Mouse (Mus musculus) cerebellum, adult 11-12 months (tissue): ENCODE results near the gene Svop.

Experiments
- DNase-seq: peaks from one replicate; pipeline ENCODE4 v3.0.0; 2022

Svop gene

DNA sequence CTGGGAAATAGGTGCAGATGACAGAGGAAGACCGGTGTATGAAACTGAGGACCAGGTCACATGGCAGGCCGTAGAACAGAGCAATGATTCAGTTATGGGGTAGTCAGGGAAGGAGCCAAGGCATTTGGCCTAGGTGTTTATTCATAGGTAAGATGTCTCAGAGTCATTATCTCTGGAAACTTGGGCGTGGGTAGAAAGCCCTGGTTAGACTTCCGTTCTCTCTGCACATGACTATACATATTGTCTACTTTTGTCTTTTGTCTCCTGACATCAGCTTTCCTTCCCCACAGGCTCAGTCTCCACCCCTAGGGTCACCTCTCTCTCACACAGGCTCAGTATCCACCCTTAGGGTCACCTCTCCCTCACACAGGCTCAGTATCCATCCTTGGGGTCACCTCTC lies 47.6 kb downstream of the Svop start:
- DNase-seq: no peak

DNA sequence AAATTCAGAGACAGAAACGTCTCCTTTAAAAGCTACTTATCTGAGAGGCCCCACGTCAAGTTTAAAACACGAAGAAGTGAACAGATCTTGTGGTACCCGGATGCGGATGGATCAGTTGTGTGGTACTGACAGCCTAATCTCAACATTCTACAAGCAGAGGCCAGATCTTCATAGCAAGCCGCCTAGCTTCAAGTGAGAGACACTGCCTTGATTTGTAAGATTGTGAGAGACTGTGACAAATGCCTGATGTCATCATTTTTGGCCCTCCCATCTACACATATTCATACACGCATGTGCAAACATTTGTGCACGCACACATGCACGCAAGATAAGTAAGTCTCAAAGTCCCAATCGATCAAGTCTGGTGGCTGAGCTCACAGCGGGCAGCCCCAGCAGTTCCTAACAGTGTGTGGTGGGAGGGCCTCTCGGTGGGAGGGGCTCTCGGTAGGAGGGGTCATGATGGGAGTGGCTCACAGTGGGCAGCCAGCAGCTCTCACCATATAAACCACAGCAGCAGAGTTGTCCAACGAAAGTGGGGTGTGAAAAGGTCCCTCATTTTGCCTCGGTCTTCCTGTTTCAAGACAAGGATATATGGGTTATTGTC lies 49.9 kb downstream of the Svop start:
- DNase-seq: no peak

DNA sequence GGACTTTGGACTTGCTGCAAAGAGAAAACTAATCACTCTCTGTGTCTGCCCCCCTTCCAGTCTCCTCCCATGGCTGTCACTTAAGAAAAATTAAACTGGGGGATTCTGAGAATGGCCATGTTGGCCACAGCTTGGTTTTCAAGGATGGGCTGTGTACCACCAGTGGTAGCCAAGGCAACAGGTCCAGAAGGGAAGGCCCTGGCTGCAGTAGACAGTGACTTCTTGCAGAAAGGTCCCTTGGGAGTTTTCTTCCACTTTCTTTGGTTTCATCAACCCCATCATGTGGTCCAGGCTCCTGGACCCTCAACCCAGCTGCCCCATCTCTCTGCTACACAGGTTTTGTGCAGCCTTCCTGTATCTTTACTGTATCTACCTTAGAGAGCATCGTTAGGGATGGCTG lies 50.5 kb downstream of the Svop start:
- DNase-seq: no peak

GRCm38 (mm10) chr5:114040508-114040907 lies 50.9 kb downstream of the Svop start:
- DNase-seq: no peak

GRCm38 (mm10) chr5:114035111-114035510 lies 56.3 kb downstream of the Svop start:
- DNase-seq: peak; percentile 50

GRCm38 (mm10) chr5:114034393-114034792 lies 57.0 kb downstream of the Svop start:
- DNase-seq: no peak

DNA sequence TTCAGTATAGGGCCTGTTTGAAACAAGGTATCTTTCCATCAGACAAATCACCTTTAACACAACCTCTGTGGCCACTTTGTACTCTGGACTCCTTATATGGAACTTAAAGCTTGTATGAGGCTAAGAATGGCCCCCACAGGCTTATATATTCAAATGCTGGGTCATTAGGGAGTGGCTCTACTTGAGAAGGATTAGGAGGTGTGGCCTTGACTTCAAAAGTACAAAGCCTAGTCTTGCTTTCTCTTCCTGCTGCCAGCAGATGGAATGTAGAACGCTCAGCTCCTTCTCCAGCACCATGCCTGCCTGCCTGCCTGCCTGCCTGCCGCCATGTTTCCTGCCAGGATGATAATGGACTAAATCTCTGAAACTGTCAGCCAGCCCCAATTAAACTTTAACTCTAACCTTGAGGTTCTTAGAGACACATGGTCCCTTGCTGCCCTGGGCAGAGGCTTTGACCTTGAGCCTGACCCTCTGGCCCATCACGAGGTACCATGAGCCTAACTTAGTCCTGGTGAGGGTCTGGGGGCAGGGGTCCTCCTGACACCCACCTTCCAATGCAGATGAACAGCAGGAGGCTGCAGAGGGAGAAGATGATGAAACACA lies 59.1 kb downstream of the Svop start:
- DNase-seq: no peak

- no peak for DNase-seq
Measured at GRCm38 (mm10) chr5:114030652-114031051, 60.7 kb downstream of the Svop start.

GRCm38 (mm10) chr5:114028111-114028510 lies 63.3 kb downstream of the Svop start:
- peak; percentile 79 for DNase-seq

DNA sequence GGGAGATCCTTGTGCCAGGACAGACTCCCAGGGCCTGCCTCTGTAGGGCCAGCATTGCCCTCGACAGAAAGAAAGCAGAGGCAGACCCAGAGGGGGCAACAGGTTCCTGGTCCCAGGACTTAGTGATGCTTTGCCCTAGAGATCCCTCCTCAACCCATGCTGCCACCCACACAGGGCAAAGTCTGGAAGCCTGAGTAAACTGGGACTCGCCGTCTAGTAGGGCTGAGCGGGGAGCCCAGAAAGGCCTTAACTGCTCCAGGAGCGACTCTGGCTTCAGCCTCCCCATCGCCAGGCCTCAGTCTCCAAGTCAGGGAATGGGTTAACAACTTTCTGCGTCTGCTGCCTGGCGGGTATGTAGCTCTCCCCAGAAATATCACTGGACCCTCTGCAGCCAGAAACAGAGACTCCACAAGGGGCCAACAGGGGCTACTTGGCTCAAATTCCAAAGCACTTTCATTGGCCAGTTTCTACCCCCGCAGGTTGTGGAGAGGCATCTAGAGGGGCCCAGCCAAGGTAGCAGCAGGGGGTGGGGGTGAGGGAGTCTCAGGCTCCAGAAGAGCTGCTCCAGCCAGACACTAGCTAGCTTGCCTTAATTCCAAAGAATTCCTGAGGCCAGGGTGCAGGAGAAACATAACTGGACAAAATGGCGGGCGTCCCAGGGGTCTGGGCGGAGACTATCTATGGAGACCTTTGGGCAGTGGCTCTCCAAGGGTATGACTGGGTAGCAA lies 64.0 kb downstream of the Svop start:
- no peak for DNase-seq

- no peak for DNase-seq
Measured at GRCm38 (mm10) chr5:114024885-114025284, 66.5 kb downstream of the Svop start.

DNA sequence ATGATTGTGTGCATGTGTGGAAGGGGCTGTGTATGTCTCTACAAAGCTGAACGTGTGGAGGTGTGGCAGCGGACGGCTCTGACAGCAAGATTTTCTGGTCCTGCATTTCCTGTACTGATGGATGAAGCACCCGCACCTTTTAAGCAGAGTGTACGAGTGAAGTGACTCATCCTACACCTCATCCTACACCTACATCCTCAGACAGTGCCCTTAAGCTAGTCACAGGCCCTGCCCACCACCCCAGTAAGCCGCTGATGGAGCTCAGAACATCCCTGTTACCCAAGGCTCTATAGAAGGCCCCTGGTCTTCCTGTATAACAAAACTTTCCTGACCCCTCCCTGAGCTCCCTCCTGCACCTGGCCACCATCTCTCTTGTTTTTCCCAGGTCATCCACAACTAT lies 67.0 kb downstream of the Svop start:
- DNase-seq: no peak

DNA sequence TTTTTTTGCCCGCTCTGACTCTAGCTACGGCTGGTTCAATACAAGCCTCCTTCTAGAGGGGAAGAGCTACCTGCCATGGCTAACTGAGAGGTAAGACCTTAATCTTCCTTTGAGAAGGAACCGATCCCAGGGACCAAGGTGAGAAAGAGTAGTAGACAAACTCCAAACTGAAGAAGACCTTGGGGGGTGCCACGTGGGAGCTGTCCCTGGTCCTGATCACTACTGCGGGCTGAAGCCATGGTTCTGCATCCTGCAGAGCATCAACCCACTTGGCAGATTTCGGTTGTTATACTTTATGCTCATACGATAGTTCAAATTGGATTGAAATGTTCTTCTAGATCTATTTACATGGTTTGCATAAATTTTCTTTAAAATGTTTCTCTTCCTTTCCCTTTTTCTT lies 76.2 kb downstream of the Svop start:
- DNase-seq: no peak

- DNase-seq: no peak
Measured at GRCm38 (mm10) chr5:114009049-114009448, 82.3 kb downstream of the Svop start.

GRCm38 (mm10) chr5:114007753-114008453 lies 83.5 kb downstream of the Svop start:
- DNase-seq: peak; percentile 48

DNA sequence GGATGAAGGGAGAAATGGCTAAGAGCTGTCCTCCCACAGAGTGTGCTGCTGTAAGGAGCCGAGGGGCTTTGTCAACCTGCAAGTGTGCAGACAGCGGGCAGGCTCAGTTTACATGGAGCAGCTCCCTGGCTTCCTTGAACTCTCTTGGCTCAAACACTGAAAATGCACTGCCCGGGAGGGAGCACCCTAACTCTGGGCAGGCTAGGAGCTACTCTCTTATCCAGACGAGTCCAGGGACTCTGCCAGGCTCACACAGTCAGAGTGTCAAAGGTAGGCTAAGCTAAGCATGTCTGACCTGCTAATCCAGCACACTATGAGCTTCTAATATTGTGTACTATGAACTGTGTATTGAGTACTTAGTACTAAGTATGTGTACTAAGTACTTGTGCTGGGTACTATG lies 84.4 kb downstream of the Svop start:
- no peak for DNase-seq

- no peak for DNase-seq
Measured at GRCm38 (mm10) chr5:114005100-114005499, 86.3 kb downstream of the Svop start.

GRCm38 (mm10) chr5:114004573-114004972 lies 86.8 kb downstream of the Svop start:
- no peak for DNase-seq

DNA sequence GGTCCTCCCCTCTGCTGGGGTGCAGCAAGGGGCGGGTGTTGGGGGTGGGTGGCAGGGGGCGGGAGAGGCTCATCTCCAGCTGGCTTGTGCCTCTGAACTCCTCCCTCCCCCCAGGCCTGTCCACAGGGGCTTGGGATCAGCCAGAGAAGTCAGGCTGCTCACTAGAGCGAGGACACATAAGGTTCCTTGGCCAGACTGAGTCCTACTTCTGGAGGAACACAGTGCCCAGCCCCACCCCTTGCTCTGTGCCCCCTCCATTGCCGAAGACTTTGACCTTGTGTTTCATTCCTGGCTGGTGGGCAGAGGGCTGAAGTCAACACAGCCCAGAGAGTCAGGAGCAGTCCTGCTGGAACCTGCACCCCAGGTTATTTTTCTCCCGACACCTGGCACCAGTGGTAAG lies 87.8 kb downstream of the Svop start, which contains the start of gene Dao:
Gene Dao (plus strand): TSS at position 162 of the 400 bp plus-strand sequence.
- DNase-seq: no peak

DNA sequence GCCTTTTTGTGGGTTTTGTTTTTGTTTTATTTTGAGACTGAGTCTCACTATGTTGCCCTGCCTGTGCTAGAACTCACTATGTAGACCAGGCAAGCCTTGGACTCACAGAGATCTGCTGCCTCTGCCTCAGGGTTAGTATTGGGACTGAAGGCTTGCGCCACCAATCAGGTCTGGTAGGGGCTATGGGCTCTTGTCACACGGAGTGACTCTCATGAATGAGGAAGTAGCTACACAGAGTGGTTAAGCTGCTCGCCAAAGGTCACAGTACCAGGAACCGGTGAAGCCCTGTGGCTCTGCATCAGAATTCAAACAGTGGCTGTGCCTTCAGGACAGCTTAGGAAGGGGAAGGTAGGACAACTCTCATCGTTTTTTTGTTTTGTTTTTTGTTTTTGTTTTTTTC lies 92.0 kb downstream of the Svop start:
- no peak for DNase-seq

DNA sequence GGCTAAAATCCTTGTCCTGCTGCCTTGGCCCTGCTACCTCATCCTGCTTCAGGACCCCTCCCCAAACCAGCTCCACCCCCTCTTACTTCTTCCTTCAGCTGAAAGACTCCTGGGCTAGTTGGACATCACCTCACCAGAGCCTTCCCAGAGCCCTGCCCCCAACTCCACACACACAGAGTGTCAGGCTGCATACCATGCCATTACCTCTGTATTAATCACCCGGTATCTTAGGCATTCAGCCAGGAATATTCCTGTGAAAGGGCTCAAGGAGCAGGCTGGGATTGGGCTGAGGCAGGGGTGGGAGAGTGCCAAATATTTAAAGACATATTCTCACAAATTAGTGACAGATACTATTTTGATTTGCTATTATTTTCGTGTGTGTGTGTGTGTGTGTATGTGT lies 94.9 kb downstream of the Svop start:
- DNase-seq: no peak

DNA sequence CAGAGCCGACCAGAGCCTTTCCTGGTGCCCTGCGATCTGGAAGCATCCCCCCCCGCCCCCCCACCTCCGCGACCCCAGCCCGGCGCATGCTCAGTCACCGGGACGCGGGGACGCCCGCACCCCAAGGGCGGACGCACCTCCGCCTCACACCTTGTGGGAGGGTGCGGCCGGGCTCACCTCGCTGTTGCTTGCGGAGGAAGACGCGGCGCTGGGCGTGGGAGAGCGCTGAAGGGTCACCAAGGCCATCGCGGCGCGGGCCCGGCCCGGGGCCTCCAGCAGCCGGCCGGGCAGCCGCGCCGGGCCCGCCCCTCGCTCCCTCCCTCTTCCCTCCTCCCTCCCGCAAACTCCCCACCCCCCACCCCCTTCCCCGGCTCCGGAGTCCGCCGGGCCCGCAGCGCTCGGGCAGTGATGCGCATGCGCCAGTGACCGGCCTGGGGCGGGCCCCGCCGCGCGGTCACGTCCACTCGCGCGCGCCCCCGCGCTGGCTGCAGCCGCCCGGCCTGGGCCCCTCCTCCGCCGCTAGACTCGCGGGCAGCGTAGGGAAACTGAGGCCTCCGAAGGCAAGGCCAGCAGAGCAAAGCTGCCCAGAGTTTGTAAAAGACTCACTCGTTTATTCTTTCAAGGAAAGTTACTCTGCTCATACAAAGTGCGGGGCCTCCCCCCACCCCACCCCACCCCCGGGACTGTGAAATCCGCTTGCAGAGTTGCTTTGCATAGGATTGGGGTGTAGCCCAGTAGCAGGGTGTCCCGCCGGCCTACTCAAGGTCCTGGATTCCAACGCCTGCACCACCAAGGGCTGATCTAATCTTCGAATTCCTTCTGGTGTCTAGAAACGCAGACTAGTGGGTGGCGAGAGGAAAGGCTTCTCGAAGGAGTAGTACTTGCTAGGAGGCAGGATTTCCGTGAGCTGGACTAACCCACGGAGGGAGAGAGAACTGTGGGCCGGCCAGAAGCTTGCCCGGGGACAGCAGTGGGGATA lies 97.6 kb downstream of the Svop start, which contains the start of gene Ssh1:
Gene Ssh1 (minus strand): TSS at position 408 of the 979 bp plus-strand sequence.
- peak; percentile 88 for DNase-seq
